Mouse (Mus musculus) natural killer cell, adult 2 months (primary cell): ENCODE data around the gene Hbb-bh2.
A peak's percentile ranks its signal among the peaks of the same experiment; 100 is the strongest.
"Not testable (repeated sequence)": the region's sequence is repeated elsewhere in the genome, so short reads cannot be mapped to it uniquely, and the experiment has no call there.

Source experiments
- DNase-seq, 2 experiments: peaks; one replicate each; pipeline ENCODE4 v3.0.0; 2022; ENCODE audit warnings: low spot score in 2 of 2

Hbb-bh2 gene

DNA sequence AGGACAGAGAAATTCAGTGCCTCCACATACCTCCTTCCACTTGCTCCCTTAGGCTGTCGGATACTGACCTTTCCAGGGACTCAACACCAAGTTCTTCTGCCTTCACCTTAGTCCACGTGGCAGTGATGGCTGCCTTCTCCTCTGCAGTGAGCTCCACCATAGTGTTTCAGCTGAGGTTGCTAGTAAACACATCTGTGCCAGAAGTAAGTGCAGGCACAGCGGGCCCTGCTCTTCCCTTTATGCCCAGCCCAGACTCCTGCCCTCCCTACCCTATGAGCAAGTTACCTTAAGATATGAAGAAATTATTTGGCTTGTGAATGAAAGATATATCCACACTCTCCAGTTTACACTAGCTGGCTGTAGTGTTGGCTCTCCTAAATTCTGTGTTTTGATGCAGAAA lies at the start of gene Hbb-bh2:
Gene Hbb-bh2 (minus strand): TSS at position 253 of the 400 bp plus-strand sequence.
- no peak for DNase-seq

GRCm38 (mm10) chr7:103886152-103886551 lies 45.8 kb upstream of the Hbb-bh2 start, which contains the start of gene Olfr66:
Gene Olfr66 (minus strand): TSS chr7:103886252.
- DNase-seq = no peak

DNA sequence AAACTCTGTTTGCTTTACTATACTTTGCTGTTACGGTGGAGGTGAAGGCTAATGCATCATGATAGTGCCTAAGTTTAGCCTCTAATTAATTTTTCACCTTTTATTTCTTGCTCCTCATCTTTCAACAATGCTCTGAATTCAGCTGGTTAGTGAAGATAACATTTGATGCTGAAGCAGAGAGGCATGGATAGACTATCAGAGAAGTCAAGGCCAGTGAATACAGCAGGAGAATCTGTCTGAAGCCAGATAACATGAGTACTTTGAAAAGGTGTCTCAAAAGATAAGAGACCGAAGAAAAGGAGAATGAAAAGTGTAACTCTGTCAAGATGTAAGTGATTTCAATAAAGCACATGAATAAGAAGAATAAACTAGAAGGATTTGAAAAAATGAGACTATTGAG lies 36.8 kb upstream of the Hbb-bh2 start:
- no peak for DNase-seq

DNA sequence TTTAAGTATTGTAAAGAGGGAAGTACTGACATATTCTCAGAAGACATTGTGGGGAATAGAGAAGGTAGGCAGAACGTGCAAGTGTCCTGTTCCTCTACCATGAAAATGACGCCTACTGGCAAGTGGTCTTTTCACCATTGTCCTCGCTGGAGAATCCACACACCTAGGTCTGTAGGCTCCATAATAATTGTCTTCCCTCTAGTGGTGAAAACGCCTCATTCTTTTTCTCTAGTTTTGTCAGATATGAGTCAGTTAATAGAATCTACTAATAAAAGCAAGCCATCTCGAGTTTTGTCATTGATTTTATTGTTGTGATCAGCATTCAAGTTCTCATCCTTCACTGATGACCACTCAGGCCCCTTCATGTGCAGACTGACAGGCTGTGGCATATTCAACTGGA lies 34.1 kb upstream of the Hbb-bh2 start:
- no peak for DNase-seq

DNA sequence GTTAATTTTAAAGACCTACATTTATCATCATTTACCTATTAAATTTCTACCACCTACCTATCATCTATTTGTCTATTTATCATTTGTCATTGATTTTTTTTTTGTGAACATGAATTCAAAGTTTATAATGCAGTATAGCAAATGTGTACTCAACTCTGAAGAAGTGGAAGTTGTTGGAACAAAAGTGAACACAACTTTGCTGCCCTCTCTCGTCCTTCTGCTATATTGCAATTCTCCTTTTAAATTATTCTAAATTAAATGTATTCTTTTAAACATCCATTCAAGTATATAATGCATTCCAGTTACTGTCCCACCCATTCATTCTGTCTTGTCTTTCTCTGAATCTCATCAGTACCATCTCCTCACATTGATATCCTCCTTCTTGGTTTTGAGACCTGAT lies 32.7 kb upstream of the Hbb-bh2 start:
- no peak for DNase-seq

DNA sequence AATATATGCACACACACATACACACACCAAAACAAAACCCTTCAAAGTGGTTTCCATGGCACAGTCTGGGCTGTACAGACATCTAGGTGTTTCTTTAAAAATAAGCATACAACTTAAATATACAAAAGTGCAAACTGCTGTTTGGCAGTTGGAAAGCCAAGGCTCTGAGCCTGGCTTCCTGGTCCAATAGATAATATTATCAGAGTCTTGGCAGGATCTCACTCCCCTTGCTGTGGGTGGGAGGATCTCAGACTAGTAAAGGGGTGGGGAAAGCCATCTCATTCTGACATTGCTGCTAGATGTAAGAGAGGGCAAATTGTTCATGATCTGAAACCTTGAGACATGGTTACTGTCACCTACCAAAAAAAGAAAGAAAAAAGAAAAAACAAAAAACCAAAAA lies 30.3 kb upstream of the Hbb-bh2 start:
- DNase-seq = no peak

GRCm38 (mm10) chr7:103865716-103866115 lies 25.4 kb upstream of the Hbb-bh2 start:
- DNase-seq = no peak

GRCm38 (mm10) chr7:103861531-103861930 lies 21.2 kb upstream of the Hbb-bh2 start:
- no peak for DNase-seq

- peak in 1 of 2 experiments; percentile 2 for DNase-seq
These were observed 20.5 kb upstream of the Hbb-bh2 start for GRCm38 (mm10) chr7:103860855-103861254.

- no peak for DNase-seq
These were observed 18.8 kb upstream of the Hbb-bh2 start for GRCm38 (mm10) chr7:103859076-103859475.

- no peak for DNase-seq
These were observed 14.3 kb upstream of the Hbb-bh2 start for GRCm38 (mm10) chr7:103854669-103855068.

DNA sequence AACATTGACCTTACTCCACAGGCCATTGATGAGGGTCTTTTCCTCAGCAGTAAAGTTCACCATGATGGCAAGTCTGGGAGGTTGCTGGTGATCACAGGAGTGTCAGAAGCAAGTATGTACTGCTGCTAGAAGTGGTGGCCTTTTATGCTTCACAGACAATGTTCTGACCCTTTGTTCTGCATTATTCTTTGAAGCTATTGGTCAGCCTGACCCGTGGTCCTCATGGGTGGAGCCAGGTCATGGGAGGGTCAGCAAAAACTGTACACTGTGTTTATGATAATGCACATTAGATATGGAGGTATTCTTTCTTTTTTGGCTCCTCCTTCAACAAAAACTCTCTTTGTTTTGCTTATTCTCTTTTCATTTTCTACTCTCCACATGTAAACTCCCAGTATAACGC lies 12.8 kb upstream of the Hbb-bh2 start, which contains the start of gene Hbb-y:
Gene Hbb-y (minus strand): TSS at position 127 of the 400 bp plus-strand sequence.
- DNase-seq = no peak

GRCm38 (mm10) chr7:103844525-103845325 lies 4.4 kb upstream of the Hbb-bh2 start:
- no peak for DNase-seq

- DNase-seq = no peak
These were observed 2.7 kb upstream of the Hbb-bh2 start, which contains the start of gene Hbb-bh1 for GRCm38 (mm10) chr7:103843034-103843433. Gene Hbb-bh1 (minus strand): TSS chr7:103843164.

DNA sequence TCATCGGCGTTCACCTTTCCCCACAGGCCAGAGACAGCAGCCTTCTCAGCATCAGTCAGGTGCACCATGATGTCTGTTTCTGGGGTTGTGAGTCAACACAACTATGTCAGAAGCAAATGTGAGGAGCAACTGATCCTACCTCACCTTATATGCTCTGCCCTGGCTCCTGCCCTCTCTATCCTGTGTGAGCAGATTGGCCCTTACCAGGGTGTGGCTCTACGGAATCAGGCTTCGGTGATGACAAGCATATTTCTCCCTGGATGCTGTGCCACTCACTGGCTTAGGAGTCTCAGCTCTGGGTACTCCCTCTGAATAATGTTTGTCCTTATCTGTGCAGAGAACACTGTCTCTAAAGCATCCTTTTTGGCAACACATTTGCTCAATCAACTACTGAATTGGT lies 12.5 kb downstream of the Hbb-bh2 start, which contains the start of gene Hbb-bs:
Gene Hbb-bs (minus strand): TSS at position 289 of the 400 bp plus-strand sequence.
- no peak for DNase-seq

GRCm38 (mm10) chr7:103827139-103827538 lies 13.2 kb downstream of the Hbb-bh2 start:
- not testable (repeated sequence) for DNase-seq

DNA sequence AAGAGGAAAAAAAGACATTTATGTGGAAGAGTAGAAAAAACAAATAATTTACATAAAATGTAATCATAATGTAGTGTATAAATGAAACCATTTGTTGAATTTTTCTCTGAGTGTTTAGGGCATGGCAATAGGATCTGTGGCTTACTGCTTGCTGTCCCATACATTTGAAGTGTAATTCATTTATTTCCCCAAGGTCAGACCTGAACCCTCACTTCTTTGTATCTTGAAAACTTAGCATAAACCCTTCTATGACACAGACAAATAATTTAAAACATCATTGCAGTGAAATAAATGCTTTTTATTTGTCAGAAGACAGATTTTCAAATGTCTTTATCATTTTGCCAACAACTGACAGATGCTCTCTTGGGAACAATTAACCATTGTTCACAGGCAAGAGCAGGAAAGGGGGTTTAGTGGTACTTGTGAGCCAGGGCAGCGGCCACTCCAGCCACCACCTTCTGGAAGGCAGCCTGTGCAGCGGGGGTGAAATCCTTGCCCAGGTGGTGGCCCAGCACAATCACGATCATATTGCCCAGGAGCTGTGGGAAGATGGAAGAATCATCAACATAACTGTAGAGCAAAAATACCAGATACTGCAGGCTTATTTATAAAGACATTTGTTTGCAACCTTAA lies 13.9 kb downstream of the Hbb-bh2 start:
- DNase-seq = no peak

GRCm38 (mm10) chr7:103825536-103826254 lies 14.6 kb downstream of the Hbb-bh2 start:
- no peak for DNase-seq

GRCm38 (mm10) chr7:103824597-103824996 lies 15.7 kb downstream of the Hbb-bh2 start:
- no peak for DNase-seq

GRCm38 (mm10) chr7:103815085-103815484 lies 25.2 kb downstream of the Hbb-bh2 start:
- DNase-seq = not testable (repeated sequence)

DNA sequence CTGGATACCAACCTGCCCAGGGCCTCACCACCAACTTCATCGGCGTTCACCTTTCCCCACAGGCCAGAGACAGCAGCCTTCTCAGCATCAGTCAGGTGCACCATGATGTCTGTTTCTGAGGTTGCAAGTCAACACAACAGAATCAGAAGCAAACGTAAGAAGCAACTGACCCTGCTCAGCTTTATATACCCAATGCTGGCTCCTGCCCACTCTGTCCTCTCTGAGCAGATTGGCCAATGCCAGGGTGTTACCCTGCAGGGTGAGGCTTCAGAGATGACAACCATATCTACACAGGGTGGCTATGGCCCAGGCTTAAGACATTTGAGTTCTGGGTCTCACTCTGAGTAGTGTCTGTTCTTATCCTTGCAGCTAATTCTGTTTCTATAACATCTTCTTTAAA lies 26.6 kb downstream of the Hbb-bh2 start, which contains the start of gene Hbb-bt:
Gene Hbb-bt (minus strand): TSS at position 231 of the 400 bp plus-strand sequence.
- DNase-seq = no peak

GRCm38 (mm10) chr7:103813152-103813551 lies 27.2 kb downstream of the Hbb-bh2 start:
- DNase-seq = not testable (repeated sequence)
